Mouse (Mus musculus) kidney, embryonic 16.5 days (tissue): ENCODE results near the gene Vkorc1. TPM values are rescaled to one million over a fixed set of nuclear protein-coding genes. Genes with fewer than 3 reads are reported as not detected.

ENCODE experiments used
- ATAC-seq: fragments of 200-750 bp; cut with Nextera tagmentation; 2 replicates; pipeline ENCODE4 v1.8.0; 2017; ENCODE audit warnings: moderate TSS enrichment; ENCODE audit not compliant: low FRiP score, low TSS enrichment
- H3K27ac ChIP-seq: fragments of 300-500 bp; sonication (generic); 2 replicates; pipeline ENCODE4 v1.5.1; 2014; ENCODE audit warnings: low read length
- H3K27me3 ChIP-seq: fragments of 300-500 bp; sonication (generic); 2 replicates; pipeline ENCODE4 v1.6.1; 2014; ENCODE audit warnings: low read length, control low read depth, mixed read lengths; ENCODE audit not compliant: insufficient read depth
- H3K36me3 ChIP-seq: fragments of 300-500 bp; sonication (generic); 2 replicates; pipeline ENCODE4 v1.6.1; 2014; ENCODE audit warnings: low read length, control low read depth, mixed read lengths; ENCODE audit not compliant: insufficient read depth
- H3K4me1 ChIP-seq: fragments of 300-500 bp; sonication (generic); 2 replicates; pipeline ENCODE4 v1.6.1; 2014; ENCODE audit warnings: low read length, control low read depth, mixed read lengths; ENCODE audit not compliant: insufficient read depth
- H3K4me2 ChIP-seq: fragments of 300-500 bp; sonication (generic); replicated peaks from 2 replicates; pipeline ENCODE4 v1.6.1; 2014; ENCODE audit warnings: low read depth, low read length
- H3K4me3 ChIP-seq: fragments of 300-500 bp; sonication (generic); 2 replicates; pipeline ENCODE4 v1.5.1; 2014; ENCODE audit warnings: mild to moderate bottlenecking, low read length
- H3K9ac ChIP-seq: fragments of 300-500 bp; sonication (generic); replicated peaks from 2 replicates; pipeline ENCODE4 v1.6.1; 2014; ENCODE audit warnings: low read length
- H3K9me3 ChIP-seq: fragments of 300-500 bp; sonication (generic); 2 replicates; pipeline ENCODE4 v1.6.1; 2016; ENCODE audit warnings: low read length, control low read depth
- WGBS: fragments of 180-500 bp; shearing (Covaris S2); extraction: QIAGEN DNeasy Blood & Tissue Kit; methylation state at CpG from one replicate; pipeline ENCODE4 v1.1.7; 2014; 5-methylcytosine and 5-hydroxymethylcytosine counted together
- polyA plus RNA-seq: library from polyadenylated mRNA; unstranded; fragments of >200 nt; fragmentation: Nextera tagmentation; extraction: Ambion mirVana; gene quantifications from 2 replicates; pipeline ENCODE4 v1.2.1, GENCODE M21; 2015

Gene Vkorc1
- polyA plus RNA-seq, 1 experiment from 2014 or later: 168 TPM

DNA sequence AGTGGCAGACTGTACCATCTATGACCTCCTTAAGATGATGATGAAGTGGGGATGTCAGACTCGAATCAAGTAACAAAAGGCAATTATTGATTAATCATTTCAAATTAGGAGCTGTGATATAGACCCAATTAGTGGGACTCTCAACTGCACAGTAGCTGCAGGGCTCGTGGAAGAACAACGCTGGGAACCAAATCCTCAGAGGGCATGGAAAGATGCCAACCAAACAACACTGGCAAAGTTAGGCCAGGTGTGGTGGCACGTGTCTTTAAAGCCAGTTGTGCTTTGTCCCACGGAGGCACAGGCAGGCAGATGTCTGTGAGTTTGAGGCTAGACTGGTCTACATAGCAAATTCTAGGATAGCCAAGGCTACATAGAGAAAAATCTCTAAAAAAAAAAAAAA, 35.2 kb upstream of the Vkorc1 start:
- H3K36me3 ChIP-seq: peaks cover 17% of the 10 kb centered on the region
- WGBS: 85% methylated on average over 5 of the region's 5 CpGs
- H3K27ac ChIP-seq: no peak overlapping the region
- no peak for ATAC-seq
- H3K27me3 ChIP-seq: no peaks in the 10 kb centered on the region
- H3K9ac ChIP-seq: no peak overlapping the region
- H3K4me1 ChIP-seq: peaks cover 60% of the 10 kb centered on the region
- no peaks in the 10 kb centered on the region for H3K9me3 ChIP-seq
- no peak overlapping the region for H3K4me3 ChIP-seq
- 0 out of 2 replicates have a peak overlapping the region, but pooled peaks have one; percentile 52 for H3K4me2 ChIP-seq

DNA sequence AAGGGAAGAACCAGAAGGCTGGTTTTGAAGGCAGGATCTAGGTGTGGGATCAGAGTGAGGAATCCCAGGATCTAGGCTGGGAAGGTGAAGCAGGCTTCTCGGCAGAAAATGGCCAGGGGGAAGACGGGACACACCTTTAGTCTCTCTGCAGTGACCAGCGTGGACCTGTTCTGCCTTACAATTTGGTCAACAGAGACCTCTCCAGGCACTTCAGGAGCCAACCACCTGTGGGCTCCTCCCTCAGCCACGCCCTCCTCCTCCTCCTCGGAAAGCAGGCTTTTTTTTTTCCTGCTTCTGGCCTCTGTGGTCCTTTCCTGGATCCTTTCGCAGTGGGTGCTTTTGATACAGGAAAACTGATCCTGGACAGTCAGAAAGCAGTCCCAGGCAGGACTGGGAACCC, 34.5 kb upstream of the Vkorc1 start, which contains the start of gene Prss8:
Gene Prss8, minus strand, starts transcription at position 182 of the 400 bp plus-strand sequence.
- no peaks in the 10 kb centered on the region for H3K9me3 ChIP-seq
- WGBS: 9% methylated on average over 6 of the region's 6 CpGs
- H3K9ac ChIP-seq: peak within 1 kb of the TSS; percentile 67
- peaks cover 18% of the 10 kb centered on the region for H3K36me3 ChIP-seq
- H3K4me2 ChIP-seq: peak within 1 kb of the TSS; percentile 52
- no peaks in the 10 kb centered on the region for H3K27me3 ChIP-seq
- peak within 1 kb of the TSS; percentile 53 for H3K4me3 ChIP-seq
- peaks cover 64% of the 10 kb centered on the region for H3K4me1 ChIP-seq
- ATAC-seq: no peak
- peak within 1 kb of the TSS; percentile 97 for H3K27ac ChIP-seq

DNA sequence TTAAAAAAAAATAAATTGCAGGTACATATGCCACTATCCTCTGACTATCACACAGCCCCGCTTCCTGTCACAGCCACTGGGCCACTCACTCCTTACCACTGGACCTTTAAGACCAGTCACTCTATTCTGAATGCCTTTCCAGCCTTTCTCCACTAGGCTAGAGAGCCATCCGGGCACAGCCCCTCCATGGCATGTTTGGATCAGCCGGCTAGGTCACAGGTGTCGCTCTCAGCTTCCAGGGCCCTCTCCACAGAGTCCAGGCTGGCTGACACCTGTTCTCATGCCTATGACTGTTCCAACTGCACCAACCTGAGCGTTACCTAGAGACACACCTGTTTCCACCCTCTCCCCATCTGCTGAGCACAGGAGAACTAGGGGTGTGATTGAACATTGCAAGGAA, 33.2 kb upstream of the Vkorc1 start:
- H3K4me2 ChIP-seq: peak overlapping the region; percentile 52
- no peaks in the 10 kb centered on the region for H3K9me3 ChIP-seq
- no peak for ATAC-seq
- peak overlapping the region; percentile 53 for H3K4me3 ChIP-seq
- peak overlapping the region; percentile 67 for H3K9ac ChIP-seq
- peaks cover 66% of the 10 kb centered on the region for H3K4me1 ChIP-seq
- WGBS: 36% methylated on average over 5 of the region's 5 CpGs
- peaks cover 22% of the 10 kb centered on the region for H3K36me3 ChIP-seq
- no peaks in the 10 kb centered on the region for H3K27me3 ChIP-seq
- H3K27ac ChIP-seq: peak overlapping the region; percentile 97

DNA sequence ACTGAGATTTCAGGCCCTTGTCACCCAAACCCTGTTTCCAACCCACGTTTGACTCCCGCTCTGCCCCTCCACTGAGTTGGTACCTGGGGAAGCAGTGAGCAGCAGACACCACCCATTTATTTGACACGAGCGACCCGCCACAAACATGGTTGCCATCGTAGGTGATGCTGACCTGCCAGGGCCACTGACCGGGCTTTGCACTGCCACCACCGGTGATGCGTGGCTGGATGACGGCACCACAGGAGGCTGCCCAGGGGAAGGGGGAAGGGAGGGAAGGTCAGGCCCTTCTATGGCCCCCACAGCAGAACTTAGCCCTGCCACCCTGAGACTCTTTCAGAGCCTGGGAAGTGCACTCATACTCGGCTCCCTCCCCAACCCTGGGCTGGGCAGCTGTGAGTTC, 32.3 kb upstream of the Vkorc1 start:
- peak overlapping the region; percentile 52 for H3K4me2 ChIP-seq
- no peak for ATAC-seq
- H3K4me1 ChIP-seq: peaks cover 59% of the 10 kb centered on the region
- peak overlapping the region; percentile 53 for H3K4me3 ChIP-seq
- H3K27ac ChIP-seq: peak overlapping the region; percentile 97
- H3K9ac ChIP-seq: peak overlapping the region; percentile 67
- no peaks in the 10 kb centered on the region for H3K9me3 ChIP-seq
- H3K27me3 ChIP-seq: no peaks in the 10 kb centered on the region
- peaks cover 22% of the 10 kb centered on the region for H3K36me3 ChIP-seq
- WGBS: 77% methylated on average over 11 of the region's 11 CpGs

DNA sequence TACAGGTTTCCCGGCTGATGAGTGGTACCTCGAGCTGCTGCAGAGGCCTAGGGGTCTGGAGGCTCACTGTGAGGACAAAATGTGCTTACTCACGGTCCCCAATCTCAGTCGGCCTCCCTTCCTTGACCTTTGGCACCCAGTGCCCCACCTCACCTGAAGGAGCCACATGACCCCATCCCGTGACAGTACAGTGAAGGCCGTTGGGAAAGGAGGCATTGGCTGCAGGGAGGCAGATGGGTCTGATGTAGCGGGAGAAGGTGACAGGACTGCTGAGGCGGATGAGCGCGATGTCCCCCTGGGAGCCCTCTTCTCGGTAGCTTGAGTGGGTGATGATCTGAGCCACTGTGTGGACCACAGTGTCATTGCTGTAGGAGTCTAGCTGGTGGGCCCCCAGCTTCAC, 31.4 kb upstream of the Vkorc1 start:
- no peaks in the 10 kb centered on the region for H3K9me3 ChIP-seq
- ATAC-seq: no peak
- no peaks in the 10 kb centered on the region for H3K27me3 ChIP-seq
- peak overlapping the region; percentile 97 for H3K27ac ChIP-seq
- WGBS: 86% methylated on average over 11 of the region's 11 CpGs
- peaks cover 50% of the 10 kb centered on the region for H3K4me1 ChIP-seq
- H3K9ac ChIP-seq: peak overlapping the region; percentile 56; the same call in 1 of the 2 replicates
- H3K4me3 ChIP-seq: no peak overlapping the region
- H3K4me2 ChIP-seq: peak overlapping the region; percentile 52
- H3K36me3 ChIP-seq: peaks cover 25% of the 10 kb centered on the region

DNA sequence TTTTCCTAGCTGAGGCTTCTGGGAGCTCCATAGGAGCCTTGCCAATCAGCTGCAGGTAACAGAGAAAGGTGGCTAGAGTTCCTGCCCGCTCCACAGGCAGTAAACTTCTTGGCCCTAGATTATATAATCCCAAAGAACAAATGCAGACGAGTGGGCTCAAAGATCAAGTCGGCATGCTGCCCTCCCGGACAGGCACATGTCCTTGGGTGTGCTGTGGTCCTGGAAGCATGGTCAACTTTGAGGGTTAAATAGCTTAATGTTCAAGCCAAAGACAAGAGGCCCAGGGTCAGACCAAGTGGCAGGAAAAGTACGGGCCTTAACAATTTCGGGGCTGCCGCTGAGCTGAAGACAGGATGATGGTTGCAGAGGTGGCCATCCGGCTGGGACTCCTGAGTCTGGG, 30.6 kb upstream of the Vkorc1 start:
- 77% methylated on average over 8 of the region's 8 CpGs for WGBS
- H3K4me1 ChIP-seq: peaks cover 42% of the 10 kb centered on the region

DNA sequence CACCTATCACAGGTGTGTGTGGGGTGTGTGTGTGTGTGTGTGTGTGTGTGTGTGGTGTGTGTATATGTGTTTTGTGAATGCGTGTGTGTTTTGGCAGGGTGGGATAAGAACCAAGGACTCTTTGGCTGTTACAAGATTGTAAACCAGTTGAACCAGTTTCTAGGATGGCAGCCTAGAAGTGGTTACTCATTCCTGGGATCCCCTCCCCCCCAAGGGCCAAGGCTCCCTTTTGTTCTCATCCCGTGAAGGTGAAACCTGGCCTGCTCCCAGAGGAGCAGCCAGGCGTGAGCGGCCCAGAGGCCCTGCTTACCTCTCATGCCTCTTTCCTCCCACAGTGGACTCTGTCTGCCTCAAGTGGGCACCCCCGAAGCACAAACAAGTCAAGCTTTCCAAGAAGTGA, 29.8 kb upstream of the Vkorc1 start:
- H3K4me3 ChIP-seq: no peak overlapping the region
- H3K9ac ChIP-seq: peak overlapping the region; percentile 56
- peak overlapping the region; percentile 97 for H3K27ac ChIP-seq
- H3K36me3 ChIP-seq: peaks cover 25% of the 10 kb centered on the region
- ATAC-seq: peak; percentile 88
- WGBS: 47% methylated on average over 5 of the region's 5 CpGs
- H3K4me1 ChIP-seq: peaks cover 38% of the 10 kb centered on the region
- H3K9me3 ChIP-seq: no peaks in the 10 kb centered on the region
- H3K4me2 ChIP-seq: peak overlapping the region; percentile 14; the same call in 1 of the 2 replicates
- no peaks in the 10 kb centered on the region for H3K27me3 ChIP-seq

More for the DNA sequence above, 30.6 kb upstream of the Vkorc1 start:
- Histone ChIP-seq H3K27ac (peak overlapping the region; percentile 97), H3K9me3 (no peaks in the 10 kb centered on the region), H3K4me2 (no peak overlapping the region), H3K27me3 (no peaks in the 10 kb centered on the region), H3K9ac (peak overlapping the region; percentile 56), H3K4me3 (no peak overlapping the region), H3K36me3 (peaks cover 25% of the 10 kb centered on the region)
- ATAC-seq: 0 out of 2 replicates have a peak, but pooled peaks have one; percentile 9

DNA sequence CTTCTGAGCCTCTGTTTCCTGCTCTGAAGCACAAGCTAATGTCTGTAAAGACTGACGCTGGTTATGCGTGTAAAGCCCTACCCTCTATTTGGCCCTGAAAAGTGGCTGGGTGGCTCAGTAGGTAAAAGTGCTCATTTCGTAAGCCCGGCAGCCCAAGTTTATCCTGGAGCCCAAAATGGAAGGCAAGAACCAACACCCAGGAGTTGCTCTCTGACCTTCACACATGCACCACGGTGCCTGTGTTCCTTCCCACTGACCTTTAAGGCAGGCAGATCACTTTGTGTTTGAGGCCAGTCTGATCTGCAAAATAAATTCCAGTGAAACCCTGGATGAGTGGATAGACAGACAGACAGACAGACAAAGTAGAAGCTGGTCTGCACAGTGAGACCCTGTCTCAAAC, 28.3 kb upstream of the Vkorc1 start:
- WGBS: 91% methylated on average over 5 of the region's 5 CpGs
- peaks cover 25% of the 10 kb centered on the region for H3K36me3 ChIP-seq

DNA sequence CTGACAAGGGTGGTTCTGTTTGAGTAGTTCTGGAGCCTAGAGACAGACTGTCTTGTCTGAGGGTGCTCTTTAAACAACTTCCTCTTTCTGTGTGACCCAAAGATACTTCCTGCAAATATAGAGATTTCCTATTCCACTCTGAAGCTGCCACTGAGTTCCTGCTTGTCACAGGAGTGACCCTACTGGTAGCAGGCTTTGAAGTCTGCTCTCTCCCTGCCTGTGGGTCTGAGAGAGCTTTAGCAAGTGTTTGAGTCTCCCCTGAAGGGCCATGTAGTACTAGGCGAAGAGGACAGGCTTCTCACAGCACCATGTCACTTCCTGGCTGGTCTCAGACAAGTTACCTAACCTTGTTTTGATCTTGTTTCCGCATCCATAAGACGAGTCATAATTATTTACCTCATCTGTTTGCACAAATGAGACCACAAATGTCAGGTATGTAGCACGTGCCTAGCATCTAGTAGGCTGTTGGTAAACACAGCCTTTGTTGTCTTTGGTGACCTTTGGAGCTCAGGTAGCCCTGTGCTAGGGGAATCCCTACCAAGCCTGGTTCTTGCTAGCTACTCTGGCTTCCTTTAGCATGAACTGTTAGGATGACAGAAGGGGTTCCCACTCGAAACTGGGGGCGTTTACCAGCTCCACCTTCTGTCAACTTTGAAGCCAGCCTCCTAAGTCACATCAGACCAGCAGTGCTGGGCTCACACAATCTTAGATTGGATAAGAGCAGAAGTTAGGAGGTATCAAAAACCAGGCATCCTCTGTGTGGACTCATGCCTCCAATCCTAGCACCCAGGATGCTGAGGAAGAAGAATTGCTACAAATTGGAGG, 27.2 kb upstream of the Vkorc1 start:
- peaks cover 31% of the 10 kb centered on the region for H3K4me1 ChIP-seq
- H3K27me3 ChIP-seq: no peaks in the 10 kb centered on the region
- H3K4me3 ChIP-seq: no peak overlapping the region
- WGBS: 81% methylated on average over 6 of the region's 6 CpGs
- no peak overlapping the region for H3K9ac ChIP-seq
- no peak for ATAC-seq
- H3K9me3 ChIP-seq: no peaks in the 10 kb centered on the region
- peaks cover 33% of the 10 kb centered on the region for H3K36me3 ChIP-seq
- H3K27ac ChIP-seq: no peak overlapping the region; the same call in 1 of the 2 replicates
- no peak overlapping the region for H3K4me2 ChIP-seq

More for the DNA sequence above, 28.3 kb upstream of the Vkorc1 start:
- H3K4me3 ChIP-seq: no peak overlapping the region
- no peak overlapping the region for H3K9ac ChIP-seq
- peak overlapping the region; percentile 97 for H3K27ac ChIP-seq
- no peaks in the 10 kb centered on the region for H3K27me3 ChIP-seq
- no peak overlapping the region for H3K4me2 ChIP-seq
- H3K9me3 ChIP-seq: no peaks in the 10 kb centered on the region
- no peak for ATAC-seq
- peaks cover 35% of the 10 kb centered on the region for H3K4me1 ChIP-seq

DNA sequence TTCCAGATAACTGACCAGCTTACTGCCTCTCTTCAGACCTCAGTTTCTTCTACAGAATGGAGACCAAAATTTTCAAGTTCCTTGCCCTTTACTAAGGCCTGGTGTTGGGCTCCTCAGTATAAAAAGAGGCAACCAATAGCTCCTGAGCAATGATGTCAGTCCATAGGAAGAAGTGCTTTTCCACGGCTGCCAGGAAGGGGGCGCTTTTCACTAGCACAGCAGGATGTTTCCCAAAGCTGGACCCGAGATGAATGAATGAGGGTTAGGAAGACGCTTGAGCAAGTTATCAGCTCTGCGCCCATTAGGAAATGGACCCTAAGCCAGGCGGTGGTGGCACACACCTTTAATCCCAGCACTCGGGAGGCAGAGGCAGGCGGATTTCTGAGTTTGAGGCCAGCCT, 26.1 kb upstream of the Vkorc1 start:
- Histone ChIP-seq H3K36me3 (peaks cover 29% of the 10 kb centered on the region), H3K9me3 (no peaks in the 10 kb centered on the region), H3K27ac (no peak overlapping the region), H3K27me3 (no peaks in the 10 kb centered on the region), H3K9ac (no peak overlapping the region), H3K4me2 (no peak overlapping the region), H3K4me3 (no peak overlapping the region), H3K4me1 (peaks cover 27% of the 10 kb centered on the region)
- ATAC-seq: no peak
- WGBS: 72% methylated on average over 8 of the region's 8 CpGs
